Mouse (Mus musculus) adrenal gland, postnatal 10 days (tissue): Measurements from ENCODE around the gene Fcgrt. TPM values are rescaled to one million over a fixed set of nuclear protein-coding genes. Genes with fewer than 3 reads are reported as not detected.

ENCODE experiments used
- DNase-seq: peaks from one replicate; pipeline ENCODE4 v3.0.0; 2021; ENCODE audit warnings: mixed read lengths
- total RNA-seq, 2 experiments: library from RNA; stranded (reverse); gene quantifications; 2 replicates each; pipeline ENCODE4 v1.2.3; 2021

The Fcgrt gene
- total RNA-seq, 2 experiments from 2014 or later: 169 to 185 TPM

DNA sequence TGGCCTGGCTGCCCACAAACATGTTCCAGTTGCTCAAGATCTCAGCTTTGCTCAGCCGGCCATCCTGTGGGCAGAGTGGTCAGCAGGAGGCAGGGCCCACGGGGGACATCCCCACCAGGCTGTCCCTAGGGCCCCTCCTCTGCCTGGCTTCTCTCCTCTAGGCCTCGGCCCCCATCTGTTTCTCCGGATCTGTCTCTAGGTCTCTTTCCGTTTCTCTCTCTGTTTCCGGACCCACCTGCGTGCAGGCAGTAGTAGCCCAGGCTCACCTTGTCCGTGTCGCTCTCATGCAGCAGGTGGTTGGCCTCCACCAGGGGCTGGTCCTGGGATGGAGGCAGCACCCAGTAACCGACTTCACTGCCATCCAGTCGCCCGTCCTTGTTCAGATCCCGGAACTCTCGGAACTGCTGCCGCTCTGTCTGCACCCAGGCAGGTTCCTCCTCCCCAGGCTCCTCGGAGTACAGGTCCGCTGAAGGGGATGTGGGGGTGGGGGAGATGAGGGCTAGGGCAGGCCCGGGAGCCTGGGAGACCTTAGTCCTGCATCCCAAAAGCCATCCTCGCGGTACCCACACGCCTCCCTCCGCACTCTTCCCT is 20.3 kb downstream of the Fcgrt start:
- DNase-seq: peak; percentile 1

DNA sequence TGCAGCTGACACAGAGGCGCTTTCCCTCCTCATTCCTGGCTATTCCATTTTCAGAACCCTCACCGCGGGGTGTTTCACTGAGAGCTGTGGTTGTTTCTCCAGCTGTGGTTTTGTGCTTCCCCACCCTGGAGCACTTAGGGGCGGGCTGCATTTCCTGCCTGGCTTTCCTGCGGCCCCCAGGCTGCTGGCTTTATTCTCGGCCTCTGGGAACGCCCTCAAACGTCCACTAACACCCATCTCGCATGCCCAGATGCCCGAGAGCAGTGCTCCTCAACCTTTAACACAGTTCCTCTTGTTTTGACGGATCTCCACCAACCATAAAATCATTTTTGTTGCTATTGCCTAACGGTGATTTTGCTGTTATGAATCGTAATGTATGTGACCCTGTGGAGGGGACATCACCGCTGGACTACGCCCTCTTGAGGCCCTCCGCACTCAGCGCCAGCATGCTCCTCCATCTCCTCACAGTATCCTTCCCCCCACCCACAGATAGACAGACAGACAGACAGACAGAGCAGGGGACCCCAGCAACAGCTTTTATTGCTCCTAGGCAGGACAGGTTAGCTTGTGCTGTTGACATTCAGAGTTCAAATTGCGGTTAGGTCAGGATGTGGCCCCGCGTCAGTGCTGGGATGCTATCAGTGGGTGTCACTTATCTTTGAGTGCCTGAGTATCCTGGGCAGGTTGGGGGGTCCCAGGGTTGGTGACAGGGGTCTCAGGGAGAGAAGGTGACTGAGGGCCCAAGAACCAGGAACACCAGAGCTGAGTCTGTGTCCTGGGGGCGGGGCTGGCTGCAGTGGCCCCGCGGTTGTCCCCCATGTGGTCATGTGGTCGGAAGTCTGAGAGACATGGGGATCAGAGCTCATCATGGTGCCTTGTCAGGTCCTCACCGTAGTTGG is 21.0 kb downstream of the Fcgrt start:
- peak; percentile 60 for DNase-seq

DNA sequence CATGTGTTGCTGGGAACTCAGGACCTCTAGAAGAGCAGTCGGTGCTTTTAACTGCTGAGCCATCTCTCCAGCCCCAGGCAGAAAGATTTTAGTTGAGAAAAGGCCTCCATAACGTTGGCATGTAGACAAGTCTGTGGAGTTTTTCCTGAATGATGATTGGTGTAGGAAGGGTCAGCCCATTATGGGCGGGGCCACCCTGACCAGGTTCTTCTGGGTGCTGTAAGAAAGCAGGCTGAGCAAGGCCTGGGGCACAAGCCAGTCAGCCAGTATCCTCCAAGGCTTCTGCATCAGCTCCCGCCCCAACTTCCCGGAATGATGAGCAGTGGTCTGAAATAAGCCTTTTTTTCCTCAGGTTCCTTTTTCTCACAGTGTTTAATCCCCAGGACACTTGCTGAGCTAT is 22.6 kb downstream of the Fcgrt start:
- no peak for DNase-seq

DNA sequence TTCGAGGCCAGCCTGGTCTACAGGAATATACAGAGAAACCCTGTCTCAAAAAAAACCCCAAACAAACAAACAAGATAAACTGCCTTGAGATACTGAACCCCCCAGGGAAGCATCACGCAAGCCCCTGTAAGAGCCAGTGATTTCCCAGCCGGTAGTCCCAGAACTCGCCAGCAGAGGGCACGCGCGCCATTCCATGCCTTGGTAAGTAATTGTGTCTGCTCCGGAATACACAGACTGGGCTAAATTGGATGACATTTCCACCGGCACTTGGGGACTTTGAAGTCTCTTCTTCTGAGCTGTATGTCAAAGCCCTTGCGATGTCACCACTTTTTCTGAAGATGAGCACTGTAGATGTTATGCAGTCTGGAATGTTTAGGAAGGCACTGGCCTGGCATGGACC is 23.8 kb downstream of the Fcgrt start:
- DNase-seq: peak; percentile 95

DNA sequence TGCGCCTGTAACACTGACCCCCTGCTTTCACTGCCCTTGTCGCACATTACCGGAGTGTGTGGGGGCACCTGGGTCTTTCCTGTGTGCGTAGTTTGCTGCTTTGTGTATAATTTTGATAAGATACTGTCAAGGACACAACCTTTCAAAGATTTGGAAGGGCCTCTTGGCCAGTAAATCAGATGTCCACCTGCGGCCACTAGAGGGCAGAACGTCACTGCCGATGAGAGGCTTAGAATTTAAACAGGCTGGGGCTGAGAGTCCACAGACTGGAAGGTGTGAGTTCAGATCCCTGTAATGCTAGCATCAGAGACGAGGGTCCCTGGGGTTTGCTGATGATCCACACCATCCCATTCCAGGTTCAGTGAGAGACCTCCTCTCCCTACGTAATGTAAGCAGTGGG is 25.1 kb downstream of the Fcgrt start:
- DNase-seq: peak; percentile 87

DNA sequence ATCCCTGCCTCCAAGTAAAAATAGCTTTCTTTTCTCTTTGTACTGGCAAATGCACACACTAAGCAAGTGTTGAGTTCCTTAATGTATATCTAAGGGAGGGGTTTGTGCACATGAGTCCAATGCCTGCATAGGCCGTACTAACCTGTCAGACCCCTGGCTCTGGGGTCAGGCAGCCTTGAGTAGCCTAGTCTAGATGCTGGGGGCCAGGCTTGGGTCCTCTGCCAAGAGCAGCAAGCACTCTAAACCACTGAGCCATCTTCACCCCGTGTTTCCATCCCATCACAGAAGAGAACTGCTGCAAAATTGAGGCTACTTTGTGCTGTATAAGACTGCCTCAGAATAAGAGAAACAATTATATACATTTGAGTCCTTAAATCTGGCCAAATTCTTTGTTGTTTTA is 25.8 kb downstream of the Fcgrt start:
- no peak for DNase-seq

DNA sequence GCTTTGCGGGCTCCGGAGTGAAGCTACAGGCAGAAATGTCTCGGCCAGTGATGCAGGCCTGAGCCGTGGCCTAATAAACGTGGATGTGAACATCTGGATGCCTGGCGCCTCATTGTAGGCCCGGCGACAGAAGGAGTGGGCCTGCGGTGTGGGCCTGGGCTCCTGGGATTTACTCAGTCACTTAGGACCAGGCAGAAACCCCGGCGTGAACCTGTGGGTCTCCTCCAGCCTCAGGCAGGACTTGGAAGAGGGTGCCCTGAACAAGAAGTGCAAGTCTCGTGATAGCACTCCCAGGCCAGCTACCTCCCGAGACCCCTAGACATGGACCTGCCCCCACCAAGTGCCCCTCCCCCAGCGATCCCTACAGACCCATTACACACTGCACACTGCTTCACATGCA is 26.3 kb downstream of the Fcgrt start:
- DNase-seq: no peak

DNA sequence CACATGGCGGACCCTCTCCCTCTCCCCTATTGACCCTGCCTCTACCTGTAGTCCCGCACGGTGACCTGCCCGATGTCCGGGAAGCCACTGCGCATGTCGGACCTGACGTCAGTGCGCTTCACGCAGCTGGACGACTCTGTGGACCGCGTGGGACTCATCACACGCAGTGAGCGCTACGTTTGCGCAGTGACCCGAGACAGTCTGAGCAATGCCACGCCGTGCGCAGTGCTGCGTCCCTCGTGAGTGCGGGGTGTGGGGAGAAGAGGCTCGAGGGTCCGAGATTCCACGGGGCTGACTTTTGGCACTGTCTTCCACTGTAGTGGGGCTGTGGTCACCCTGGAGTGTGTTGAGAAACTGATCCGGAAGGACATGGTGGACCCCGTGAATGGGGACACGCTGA is 27.1 kb downstream of the Fcgrt start:
- DNase-seq: no peak

DNA sequence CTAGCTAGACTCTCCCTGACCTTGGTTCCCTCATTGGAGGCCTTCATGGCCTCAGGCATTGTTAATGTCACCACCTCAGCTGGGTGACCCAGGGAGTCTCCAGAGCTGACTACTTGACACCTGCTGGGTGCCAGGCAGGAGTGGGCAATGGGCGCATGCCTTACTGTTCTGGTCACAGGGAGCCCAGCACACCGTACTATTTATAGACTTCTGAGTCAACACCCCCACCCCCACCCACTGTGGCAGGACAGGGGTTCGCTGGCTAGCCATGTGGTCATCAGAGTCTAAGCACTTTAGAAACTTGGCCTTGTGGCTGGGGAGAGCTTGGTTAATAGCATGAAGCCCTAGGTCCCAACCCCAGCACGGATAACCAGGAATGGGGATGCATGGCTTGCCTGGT is 28.2 kb downstream of the Fcgrt start:
- peak; percentile 68 for DNase-seq

DNA sequence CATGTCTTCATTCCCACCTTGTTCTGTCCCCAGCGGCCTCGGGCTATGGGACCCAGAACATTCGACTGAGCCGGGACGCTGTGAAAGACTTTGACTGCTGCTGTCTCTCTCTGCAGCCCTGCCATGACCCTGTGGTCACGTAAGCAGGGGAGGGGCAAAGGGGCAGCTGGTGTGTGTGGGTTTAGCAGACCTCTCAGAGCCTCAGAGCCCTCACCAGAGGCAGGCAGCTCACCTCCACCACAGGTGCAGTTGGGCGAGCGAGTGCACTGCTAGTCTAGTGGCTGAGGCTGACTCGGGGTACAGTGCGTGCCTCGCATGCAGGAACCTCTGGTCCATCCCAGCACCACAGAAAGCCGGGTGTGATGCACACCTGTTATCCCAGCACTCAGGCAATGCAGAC is 29.7 kb downstream of the Fcgrt start:
- no peak for DNase-seq

DNA sequence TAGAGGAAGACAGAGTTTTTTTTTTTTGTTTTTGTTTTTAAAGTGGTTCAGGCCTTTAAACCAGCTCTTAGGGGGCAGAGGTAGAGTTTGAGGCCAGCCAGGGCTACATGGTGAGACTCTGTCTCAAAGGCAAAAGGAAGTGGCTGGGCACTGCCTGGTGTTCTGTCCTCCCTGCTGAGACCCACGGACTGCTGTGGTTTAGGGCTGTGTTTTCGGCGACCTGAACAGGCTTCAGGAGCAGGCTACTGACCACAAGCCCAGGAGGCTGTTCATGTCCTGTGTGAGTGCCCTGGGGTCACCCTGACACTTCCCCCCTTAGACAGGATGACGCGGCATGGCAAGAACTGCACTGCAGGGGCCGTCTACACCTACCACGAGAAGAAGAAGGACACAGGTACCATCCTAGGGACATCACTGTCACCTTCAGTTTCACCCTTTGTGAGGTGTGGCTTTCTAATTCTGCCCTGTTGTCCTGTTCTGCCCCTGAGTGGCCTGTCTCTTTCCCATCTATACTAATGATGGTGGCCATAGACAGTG is 30.4 kb downstream of the Fcgrt start:
- no peak for DNase-seq

DNA sequence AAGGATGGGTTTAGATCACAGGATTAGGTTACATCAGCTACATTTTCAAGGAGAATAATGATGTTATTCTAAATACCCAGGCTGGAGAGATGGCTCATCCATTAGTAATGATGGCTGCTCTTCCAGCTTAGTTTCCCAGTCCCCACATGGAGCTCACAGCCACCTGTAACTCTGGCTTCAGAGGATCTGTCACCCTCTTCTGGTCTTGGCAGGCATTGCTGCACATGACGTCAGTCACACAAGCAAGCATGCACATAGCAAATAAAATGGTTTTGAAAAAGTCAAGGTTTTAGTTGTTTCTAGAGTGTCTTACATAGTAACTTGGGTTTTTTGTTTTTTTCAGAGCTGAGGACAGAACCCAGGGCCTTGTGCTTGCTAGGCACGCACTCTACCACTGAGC is 31.4 kb downstream of the Fcgrt start:
- peak; percentile 61 for DNase-seq

DNA sequence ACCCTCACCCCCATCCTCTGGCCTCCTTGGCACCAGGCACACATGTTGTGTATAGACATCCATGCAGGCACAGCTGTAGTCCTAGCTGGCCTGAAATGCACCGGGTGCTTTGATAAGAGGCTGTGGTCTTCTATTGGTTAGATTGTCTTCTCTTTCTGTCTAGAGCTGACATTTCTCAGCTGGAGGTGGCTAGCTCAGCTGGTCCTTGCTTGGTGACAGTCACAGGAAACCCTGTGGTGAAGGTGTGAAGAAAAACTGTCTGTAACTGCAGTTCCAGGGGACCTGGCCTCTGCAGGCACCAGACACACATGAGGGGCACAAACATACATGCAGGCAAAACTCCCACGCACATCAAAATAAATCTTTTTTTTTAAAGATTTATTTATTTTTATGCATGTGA is 34.0 kb downstream of the Fcgrt start:
- DNase-seq: no peak

DNA sequence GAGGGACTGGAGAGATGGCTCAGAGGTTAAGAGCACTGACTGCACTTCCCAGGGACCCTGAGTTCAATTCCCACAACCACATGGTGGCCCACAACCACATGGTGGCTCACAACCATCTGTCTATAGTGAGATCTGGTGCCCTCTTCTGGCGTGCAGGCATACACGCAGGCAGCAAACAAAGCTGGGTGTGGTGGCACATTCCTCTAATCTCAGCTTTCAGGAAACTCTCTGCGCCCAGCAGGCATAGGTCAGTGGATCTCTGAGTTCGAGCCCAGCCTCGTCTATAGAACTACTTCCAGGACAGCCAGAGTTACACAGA is 35.7 kb downstream of the Fcgrt start:
- DNase-seq: peak; percentile 66

DNA sequence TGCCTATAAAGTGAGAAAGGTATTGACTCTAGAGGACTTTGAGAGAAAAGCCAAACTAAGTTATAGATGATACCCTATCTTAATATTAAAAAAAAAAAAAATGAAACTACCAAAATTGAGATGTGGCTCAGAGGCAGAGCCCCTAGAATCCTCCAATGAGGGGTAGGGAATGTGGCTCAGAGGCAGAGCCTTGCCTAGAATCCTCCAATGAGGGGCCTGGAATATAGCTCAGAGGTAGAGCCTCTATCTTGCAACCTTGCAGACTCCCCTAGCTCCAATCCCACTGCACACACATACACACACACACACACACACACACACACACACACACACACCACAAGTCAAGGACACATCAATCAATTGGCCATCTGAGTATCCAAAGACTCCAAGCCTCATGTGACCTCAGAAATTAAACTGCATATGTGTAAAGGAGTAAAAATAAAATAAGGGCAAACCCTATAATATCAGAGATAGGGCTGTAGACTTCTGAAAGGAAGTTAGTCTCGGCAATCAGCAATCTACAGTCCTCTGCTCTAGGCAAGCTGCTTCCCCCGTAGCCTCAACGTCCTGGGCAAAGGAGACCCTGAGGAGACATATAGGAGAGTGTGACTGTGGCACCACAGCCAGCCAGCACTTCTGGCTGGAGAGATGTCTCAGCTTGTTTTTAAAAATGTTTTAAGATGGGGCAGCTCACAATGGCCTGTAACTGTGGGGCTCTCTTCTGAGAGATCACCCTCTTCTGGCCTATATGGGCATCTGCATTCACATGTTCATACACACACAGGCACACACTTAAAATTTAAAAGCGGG is 36.3 kb downstream of the Fcgrt start:
- DNase-seq: no peak

DNA sequence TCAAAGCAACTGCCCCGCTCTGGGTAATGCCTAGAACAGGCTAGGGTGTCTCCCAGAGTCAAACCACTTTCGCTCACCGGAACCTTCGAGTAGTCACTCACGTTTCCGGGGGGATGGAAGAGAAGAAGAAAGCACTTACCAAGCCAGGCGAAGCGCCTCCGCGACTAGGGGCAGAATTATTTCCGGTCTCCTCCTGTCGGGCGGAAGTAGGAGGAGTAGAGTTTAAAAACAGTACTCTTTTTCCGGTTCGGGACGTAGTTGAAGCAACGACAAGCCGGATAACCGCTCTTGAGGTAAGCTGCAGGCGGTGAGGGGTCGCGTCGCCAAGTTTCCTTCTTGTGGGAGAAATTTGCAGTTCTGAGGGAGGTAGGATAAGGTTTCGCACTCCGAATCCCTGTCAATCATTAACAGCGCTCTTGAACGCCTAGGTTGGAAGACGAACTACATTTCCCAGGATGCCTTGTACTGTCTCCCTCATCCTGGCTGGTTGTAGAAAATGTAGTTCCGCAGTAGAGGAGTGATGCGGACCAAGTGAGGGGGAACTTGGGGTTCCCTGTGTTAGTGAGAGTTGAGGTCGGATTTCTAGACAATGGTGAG is 41.3 kb downstream of the Fcgrt start, which contains the start of the genes Nosip and Prrg2:
TSS of gene Nosip (plus strand) at position 191 of the 597 bp plus-strand sequence.
TSS of gene Prrg2 (minus strand) at position 439 of the 597 bp plus-strand sequence.
- peak; percentile 95 for DNase-seq

DNA sequence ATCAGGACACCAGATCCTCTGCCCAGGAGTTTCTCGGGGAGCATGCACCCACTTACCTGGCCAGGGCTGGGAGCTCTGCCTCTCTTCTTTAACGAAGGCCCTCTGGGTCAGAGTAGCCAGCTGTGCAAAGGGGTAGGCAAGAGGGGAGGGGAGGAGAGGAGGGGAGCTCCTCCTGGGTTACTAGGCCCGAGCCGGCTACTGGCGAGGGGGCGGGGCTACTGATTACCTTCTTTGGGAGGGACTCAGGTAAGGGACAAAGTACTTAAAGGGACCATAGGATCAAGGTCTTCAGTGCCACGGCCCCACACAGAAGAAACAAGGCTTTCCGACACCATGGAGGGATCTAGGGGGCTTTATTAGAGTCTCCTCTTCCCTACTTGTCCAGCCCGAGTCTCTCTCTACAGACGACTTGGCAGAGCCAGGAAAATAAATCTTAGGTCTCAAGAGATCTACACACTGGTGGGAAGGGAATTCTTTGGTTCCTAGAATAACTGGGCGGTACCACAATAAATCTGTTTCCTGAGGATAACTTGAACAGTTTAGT is 42.0 kb downstream of the Fcgrt start:
- no peak for DNase-seq

DNA sequence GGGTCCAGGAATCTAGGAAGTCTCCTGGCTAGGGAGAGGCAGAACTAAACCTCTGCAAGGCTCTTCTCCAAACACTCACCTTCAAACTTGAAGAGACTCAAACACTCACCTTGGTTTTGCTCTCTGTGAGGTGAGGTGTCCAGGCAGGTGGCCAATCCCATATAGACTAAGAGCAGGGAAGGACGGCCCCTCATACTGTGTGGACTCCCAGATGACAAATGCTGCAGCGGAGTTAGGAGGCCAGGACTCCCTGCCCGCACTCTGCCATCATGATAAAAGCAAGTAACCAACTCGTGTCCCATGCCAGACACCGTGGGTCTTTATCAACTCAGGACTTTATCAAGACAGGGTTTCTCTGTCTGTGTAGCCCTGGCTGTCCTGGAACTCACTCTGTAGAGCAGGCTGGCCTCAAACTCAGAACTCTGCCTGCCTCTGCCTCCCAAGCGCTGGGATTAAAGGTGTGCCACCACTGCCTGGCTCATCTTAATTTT is 43.0 kb downstream of the Fcgrt start:
- DNase-seq: no peak

DNA sequence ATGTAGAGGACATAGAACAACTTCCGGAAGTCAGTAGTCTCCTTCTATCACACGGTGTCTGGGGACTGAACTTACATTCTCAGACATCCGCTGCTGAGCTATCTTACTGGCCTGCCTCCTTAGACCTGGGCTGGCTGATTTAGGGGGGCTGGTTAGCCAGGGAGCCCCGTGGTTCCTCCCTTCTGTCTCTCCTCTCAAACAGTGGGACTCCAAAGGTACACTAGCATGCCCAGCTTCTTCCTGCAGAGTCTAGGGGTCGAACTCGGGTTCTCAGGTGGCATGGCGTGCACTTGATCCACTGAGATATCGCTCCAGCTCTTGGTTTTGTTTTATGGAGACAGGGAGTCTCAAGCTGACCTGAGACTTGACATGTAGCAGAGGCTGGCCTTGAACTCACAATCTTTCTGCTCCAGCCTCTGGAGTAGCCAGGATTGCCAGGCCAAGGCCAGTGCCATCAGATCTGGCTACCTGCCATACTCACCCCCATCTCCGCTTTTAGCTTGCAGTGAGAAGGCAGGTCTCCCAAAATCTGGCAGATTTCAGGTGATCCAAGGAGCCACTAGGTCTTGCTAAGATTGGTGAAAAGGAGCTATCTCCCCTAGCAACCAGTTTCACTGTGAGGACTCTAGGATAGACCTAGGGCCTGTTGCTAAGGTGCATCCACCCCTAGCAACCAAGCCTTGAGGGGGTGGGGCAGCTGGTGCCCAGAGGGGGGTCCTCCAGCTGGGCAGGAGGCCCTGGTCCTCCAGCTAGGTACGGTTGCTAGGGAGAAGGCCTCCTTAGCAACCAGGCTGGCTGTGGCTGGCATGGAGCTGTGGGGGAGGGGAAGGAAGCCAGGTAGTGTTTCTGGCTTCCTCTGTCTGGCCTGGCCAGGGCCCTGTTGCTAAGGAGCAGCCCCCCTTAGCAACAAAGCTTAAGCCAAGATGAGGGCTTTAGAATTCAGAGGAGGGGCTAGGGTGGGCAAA is 44.8 kb downstream of the Fcgrt start:
- no peak for DNase-seq

DNA sequence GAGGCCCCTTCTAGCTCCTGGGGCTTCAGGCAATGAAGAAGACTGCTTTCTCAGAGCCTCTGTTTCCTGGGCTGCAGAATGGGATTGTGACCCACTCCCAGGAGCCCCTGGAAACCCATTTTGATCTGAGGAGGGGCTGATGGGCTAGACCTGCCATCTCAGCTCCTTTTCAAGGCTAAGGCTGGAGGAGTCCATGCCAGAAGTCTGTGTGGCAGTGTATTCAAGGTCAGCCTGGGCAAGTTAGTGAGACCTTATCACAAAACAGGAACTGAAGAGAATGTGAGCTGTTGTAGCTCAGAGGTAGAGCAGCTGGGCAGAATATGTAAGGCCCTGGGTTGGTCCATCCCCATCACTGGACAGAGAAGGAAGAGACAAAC is 46.7 kb downstream of the Fcgrt start:
- no peak for DNase-seq
